Mouse (Mus musculus): ENCODE measurements around the gene Fuk.
"Not testable (repeated sequence)": the region's sequence is repeated elsewhere in the genome, so short reads cannot be mapped to it uniquely, and the experiment has no call there.

Gene Fuk

DNA sequence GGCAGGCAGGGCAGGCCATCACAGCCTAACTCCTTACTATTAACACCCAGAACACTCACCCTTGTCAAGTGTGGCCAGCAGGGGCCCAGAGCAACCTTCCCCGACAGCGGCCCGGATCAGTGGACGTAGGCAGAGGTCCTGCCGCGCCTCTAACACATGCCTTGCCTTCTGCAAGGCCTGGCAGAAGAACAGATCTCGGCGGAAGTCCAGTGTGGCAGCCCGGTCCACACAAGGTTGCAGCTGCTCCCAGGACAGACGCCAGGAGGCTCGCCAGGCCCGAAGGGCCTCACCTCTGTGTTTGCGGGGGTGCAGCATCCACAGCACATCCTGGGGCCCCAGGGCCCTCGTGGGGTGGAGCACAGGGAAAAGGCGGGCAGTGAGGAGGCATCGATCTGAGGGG, 13.4 kb downstream of the Fuk start:
- in situ Hi-C loops (cut with MboI; ENCODE audit: low pct_unique_long_range_greater_than_20kb in 1 of 2, low sequenced_read_pairs in 2 of 2, unreplicated experiment in 1 of 2), result no loop called here

DNA sequence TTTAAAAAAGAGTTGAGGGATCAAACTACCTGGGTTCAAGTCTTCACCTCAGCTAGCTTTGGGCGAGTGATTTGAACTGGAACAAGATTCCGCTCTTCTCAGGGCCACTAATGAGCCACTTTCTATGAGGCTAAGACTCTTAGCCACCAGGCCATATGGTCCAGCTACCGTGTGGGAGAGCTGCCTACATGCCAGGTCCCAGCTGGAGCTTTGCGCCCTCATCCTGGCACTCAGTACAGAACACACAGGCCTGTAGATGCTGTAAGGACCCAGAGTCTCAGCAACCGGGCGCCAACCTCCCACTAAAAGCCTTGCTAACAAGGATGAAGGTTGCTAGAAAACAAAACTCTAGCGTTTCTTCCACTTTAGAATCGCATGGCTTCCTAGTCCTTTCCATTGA, 13.8 kb downstream of the Fuk start:
- in situ Hi-C loops (cut with MboI; ENCODE audit: low pct_unique_long_range_greater_than_20kb in 1 of 2, low sequenced_read_pairs in 2 of 2, unreplicated experiment in 1 of 2), result no loop called here

DNA sequence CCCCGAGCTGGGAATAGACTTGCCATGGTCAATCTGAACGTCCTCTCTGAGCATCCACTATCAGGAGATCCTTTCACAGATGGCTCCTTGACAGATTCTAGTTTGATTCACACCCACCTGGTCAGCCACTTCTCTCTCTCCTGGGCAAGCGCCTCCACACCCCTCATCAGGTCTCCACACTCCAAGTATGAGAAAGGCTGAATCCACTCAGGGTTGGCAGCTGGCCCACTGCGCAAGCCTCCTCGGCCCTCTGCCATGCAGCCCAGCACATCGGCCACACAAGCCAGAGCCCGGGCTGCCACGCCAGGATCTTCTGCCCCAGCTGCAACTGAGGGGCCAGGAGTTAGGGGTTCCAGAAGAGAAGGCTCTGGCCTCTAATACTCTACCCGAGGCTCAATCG, 14.7 kb downstream of the Fuk start:
- in situ Hi-C loops (cut with MboI; ENCODE audit: low pct_unique_long_range_greater_than_20kb in 1 of 2, low sequenced_read_pairs in 2 of 2, unreplicated experiment in 1 of 2), result no loop called here

DNA sequence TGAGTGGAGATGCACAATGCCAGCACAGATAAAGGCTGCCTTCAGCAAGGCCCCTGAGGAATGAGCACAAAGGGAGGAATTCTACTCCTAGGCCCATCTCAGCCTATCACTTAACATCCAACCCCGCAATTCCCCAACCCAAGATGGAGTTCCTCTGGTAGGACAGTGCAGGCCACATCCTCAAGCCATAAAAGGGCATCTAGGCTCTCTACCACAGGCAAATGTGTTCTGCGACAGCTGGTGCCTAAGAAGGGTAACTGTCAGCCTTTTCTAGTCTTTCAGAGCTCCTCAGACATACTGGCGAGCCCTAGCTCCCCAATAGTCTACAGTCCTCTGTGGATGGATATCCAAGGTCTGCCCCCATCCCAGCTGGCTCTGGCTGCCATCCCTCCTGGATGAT, 15.7 kb downstream of the Fuk start:
- in situ Hi-C loops (cut with MboI; ENCODE audit: low pct_unique_long_range_greater_than_20kb in 1 of 2, low sequenced_read_pairs in 2 of 2, unreplicated experiment in 1 of 2), result no loop called here

DNA sequence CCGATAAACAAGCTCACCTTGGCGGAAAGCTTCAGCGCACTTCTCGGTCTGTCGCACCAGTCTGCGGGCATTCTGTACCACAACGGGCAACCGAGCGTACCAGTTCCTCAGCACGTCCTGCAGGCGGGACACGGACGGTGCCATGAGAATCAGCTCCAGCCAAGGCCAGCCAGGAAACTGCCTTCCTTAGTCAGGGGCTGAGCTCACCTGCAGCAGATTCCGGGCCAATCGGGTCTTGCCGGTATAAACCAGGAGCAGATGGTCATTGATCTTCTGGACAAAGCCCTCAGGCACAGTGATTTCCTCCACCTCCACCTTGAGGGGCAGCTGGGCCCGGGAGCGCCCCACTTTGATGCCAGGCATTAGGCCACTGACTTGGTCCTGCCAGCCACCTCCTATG, 18.5 kb downstream of the Fuk start:
- in situ Hi-C loops (cut with MboI; ENCODE audit: low pct_unique_long_range_greater_than_20kb in 1 of 2, low sequenced_read_pairs in 2 of 2, unreplicated experiment in 1 of 2), result no loop called here

DNA sequence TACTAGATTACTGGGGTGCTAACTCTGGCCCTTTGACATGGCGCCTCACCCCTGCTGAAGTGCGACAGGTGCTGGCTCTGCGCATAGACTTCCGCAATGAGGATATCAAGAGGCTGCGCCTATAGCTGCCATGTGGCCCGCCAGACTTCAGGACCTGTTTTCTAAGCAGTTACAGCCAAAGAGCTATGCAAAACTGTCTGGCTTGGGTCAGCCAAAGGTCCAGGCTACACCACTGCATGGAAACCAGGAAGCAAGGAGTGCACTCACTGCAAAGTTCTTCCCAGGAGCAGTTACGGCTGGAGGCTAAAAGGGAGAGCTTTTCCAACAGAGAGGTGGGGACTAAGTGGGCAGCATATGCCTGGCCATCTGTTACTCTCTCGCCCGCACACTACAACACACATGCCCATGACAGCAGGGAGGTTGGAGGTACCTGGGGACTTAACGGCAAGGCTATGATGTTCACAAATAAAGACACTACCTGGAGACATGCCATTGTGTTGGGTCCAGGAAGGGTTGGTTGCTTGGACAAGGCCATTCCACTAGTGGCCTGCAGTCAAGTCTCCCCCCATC, 20.5 kb downstream of the Fuk start:
- in situ Hi-C loops (cut with MboI; ENCODE audit: low pct_unique_long_range_greater_than_20kb in 1 of 2, low sequenced_read_pairs in 2 of 2, unreplicated experiment in 1 of 2), result no loop called here

DNA sequence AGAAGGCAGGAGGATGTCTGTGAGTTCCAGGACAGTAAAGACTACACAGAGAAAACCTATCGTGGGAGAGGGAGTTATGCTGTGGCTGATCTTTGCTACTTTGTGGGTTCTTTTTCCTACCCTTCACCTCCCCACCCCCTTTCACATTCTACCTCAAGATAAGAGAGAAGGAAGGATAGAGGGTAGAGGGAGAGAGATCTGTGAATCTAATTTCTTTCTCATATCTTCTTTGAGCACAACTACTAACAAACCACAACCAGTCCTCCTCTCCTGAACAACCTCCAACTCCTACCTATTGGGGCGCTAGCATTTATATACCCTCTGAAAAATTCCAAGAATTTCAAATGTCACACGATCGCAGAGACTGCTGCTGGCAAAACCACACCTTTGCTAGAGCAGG, 24.4 kb downstream of the Fuk start:
- in situ Hi-C loops (cut with MboI; ENCODE audit: low pct_unique_long_range_greater_than_20kb in 1 of 2, low sequenced_read_pairs in 2 of 2, unreplicated experiment in 1 of 2), result no loop called here

DNA sequence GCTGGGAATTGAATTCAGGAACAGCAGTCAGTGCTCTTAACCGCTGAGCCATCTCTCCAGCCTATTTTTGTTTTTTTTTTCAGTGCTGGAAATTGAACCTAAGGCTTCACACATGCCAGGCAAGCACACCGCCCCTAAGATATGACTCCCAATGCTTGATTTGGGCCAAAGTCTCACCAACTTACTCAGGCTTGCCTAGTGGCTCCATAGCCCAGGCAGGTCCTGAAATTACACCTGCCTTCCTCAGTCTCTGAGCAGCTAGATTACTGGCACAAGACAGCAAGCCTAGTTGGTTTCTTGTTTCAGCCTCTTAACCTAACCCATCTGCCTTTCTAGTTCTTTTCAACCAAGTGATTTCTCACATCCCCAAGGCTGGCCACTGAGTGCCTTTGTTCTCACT, 31.8 kb downstream of the Fuk start:
- in situ Hi-C loops (cut with MboI; ENCODE audit: low pct_unique_long_range_greater_than_20kb in 1 of 2, low sequenced_read_pairs in 2 of 2, unreplicated experiment in 1 of 2), result no loop called here

DNA sequence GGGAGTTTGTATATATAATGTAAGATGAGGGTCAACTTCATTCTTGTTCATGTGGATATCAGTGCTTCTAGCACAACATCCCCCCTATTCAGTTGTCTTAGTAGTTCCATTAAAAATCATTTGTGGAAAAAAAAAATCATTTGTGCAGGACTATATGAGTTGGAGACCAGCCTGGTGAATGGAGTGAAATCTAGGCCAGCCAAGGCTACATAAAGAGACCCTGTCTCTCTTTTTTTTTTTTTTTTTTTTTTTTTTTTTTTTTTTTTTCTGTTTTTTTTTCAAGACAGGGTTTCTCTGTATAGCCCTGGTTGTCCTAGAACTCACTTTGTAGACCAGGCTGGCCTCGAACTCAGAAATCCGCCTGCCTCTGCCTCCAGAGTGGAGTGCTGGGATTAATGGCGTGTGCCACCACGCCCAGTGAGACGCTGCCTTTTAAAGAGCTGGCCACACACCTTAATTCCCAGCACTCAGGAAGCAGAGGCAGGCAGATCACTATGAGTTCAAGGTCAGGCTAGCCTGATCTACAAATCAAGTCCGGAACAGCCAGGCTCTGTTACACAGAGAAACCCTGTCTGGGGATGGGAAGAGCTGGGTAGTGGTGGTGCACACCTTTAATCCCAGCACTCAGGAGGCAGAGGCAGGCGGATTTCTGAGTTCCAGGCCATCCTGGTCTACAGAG, 40.8 kb downstream of the Fuk start:
- in situ Hi-C loops (cut with MboI; ENCODE audit: low pct_unique_long_range_greater_than_20kb in 1 of 2, low sequenced_read_pairs in 2 of 2, unreplicated experiment in 1 of 2), result not testable (repeated sequence)

DNA sequence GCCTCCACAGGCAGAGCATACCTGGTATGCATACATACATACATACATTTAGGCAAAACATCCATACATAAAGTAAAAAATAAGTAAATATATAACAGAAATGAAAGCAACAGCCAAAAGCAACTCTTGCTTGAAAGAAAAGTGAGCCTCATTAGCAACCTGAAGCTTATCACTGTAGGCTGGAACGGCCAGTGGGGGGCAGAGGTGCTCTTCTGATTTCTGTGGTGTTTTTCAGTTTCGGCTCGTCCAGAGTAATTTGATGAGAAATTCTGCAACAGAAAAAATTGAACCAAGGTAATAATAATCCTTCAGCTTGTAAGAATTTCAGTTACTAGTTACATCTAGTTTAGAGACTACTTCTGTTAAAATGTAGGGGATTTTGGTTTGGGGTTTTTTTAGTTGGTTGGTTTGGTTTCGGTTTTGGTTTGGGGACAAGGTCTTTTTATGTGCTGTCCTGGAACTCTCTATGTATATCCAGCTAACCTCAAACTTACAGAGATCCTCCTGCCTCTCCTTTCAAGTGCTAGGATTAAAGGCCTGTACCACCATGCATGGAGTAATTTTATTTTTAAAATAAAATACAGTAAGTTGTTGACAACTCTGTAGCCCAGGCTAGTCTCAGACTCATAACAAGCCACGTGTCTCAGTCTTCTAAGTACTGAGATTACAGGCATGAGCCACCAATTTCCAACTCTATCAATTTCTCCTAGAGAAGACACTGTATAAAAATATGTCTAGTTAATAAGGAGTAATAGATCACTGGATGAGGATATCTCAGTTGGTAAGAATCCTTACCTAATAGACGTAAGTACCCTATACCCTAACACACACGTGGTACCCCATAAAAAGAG, 42.4 kb downstream of the Fuk start:
- in situ Hi-C loops (cut with MboI; ENCODE audit: low pct_unique_long_range_greater_than_20kb in 1 of 2, low sequenced_read_pairs in 2 of 2, unreplicated experiment in 1 of 2), result no loop called here

DNA sequence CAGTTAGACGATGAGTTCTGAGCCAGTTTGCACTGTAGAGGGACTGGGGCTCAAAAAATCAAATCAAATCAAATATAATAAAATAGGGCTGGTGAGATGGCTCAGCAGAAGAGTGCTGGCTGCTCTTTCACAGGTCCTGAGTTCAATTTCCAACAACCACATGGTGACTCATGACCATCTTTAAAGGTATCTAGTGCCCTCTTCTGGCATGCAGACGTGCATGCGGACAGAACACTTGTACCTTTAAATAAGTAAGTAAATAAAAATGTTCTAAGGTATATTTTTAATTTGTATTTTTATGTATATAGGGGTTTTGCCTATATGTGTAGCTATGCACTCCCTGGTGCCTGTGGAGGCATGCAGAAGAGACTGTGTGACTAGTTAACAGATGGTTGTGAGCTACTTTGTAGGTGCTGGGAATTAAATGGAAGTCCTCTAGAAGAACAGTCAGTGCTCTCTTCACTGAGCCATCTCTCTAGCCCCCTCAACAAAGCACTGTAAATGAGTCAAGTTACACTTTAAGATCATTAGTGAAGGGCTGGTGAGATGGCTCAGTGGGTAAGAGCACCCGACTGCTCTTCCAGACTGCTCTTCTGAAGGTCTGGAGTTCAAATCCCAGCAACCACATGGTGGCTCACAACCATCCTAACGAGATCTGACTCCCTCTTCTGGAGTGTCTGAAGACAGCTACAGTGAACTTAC, 45.4 kb downstream of the Fuk start:
- in situ Hi-C loops (cut with MboI; ENCODE audit: low pct_unique_long_range_greater_than_20kb in 1 of 2, low sequenced_read_pairs in 2 of 2, unreplicated experiment in 1 of 2), result no loop called here

DNA sequence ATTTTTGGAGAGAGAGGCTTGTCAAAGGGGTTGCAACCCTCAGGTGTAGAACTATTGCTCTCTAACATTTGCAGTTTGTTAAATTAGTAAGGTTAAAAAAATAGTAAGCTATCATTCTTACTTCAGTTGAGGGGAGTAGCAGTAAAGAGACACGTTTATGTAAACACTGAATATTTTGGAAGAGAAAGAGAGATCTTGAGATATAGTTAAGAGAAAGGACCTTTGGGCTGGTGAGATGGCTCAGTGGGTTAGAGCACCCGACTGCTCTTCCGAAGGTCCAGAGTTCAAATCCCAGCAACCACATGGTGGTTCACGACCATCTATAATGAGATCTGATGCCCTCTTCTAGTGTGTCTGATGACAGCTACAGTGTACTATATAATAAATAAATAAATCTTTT, 46.2 kb downstream of the Fuk start:
- in situ Hi-C loops (cut with MboI; ENCODE audit: low pct_unique_long_range_greater_than_20kb in 1 of 2, low sequenced_read_pairs in 2 of 2, unreplicated experiment in 1 of 2), result not testable (repeated sequence)

DNA sequence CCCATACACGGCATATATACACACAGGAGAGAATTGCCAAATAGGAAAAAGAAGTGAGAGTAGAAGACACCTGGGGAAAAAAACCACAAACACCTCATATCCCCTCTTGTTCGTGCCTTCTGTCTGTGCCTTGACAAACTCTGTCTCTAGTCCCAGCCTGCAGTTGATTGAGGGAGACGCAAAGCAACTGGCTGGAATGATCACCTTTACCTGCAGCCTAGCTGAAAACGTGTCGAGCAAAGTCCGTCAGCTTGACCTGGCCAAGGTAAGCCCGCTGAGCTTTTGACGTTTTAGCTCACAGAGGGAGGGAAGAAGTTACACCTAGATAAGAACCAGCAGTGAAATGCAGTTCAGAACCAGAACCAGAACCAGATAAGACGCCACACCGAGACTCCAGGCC, 51.1 kb downstream of the Fuk start:
- in situ Hi-C loops (cut with MboI; ENCODE audit: low pct_unique_long_range_greater_than_20kb in 1 of 2, low sequenced_read_pairs in 2 of 2, unreplicated experiment in 1 of 2), result no loop called here

DNA sequence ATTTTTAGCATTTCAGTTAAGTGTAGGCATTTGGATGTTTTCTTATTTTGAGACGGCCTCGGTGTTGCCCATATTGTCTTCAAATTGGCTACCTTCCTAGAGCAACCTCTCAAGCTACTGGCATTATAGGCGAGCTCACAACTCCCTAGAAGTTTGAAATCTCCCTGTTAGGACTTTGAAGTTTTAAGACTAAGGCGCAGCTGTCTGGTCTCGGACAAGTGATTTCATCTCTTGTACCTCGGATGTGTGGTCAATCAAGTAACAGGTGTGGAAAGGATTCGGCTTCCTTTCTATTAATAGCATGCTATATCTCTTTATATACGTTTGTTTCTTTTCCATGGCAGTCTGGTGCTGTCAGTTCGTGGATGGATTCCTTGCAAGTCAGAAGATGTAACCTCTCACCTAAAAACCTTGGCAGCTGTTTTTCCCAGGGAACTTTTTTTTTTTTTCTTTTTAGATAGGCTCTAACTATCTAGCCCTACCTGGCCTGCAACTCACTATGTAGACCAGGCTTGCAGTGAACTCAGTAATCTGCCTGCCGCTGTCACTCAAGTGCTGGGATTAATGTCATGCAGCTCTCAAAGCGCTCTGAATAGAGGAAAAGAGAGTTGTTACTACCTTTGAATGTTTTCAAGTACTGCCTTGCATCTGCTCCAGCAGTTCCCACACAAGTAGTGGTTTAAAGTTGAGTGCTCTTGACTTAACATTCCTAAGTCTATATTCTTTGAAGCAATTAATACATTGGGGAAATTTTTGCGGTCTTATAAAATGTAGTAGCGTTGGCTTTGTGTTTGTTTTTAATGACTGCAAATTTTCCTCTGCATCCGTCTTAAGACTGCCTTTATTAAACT, 54.4 kb downstream of the Fuk start:
- in situ Hi-C loops (cut with MboI; ENCODE audit: low pct_unique_long_range_greater_than_20kb in 1 of 2, low sequenced_read_pairs in 2 of 2, unreplicated experiment in 1 of 2), result loop anchor here (10.0 to 25.0 kb wide), 2 partner anchors 439 to 447 kb away; no protein-coding TSS in a partner anchor

DNA sequence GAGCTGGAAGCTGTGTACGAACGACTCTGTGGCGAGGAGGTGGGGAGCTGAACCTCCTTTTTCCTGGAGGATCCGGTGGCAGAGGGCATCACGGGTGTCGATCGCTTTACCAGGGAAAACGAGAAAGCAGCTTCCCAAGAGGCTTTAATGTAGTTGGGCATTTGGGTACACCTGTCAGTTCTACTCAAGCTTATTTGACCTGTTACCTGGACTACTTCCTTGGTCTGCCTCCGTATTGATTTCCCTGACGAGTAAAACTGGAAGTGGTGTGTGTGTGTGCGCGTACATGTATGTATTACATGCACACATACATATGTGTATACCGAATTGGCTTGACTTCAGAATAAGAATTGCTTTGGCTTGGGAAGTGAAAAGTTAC, 55.1 kb downstream of the Fuk start:
- in situ Hi-C loops (cut with MboI; ENCODE audit: low pct_unique_long_range_greater_than_20kb in 1 of 2, low sequenced_read_pairs in 2 of 2, unreplicated experiment in 1 of 2), result loop anchor here (10.0 to 25.0 kb wide), 2 partner anchors 440 to 448 kb away; no protein-coding TSS in a partner anchor

DNA sequence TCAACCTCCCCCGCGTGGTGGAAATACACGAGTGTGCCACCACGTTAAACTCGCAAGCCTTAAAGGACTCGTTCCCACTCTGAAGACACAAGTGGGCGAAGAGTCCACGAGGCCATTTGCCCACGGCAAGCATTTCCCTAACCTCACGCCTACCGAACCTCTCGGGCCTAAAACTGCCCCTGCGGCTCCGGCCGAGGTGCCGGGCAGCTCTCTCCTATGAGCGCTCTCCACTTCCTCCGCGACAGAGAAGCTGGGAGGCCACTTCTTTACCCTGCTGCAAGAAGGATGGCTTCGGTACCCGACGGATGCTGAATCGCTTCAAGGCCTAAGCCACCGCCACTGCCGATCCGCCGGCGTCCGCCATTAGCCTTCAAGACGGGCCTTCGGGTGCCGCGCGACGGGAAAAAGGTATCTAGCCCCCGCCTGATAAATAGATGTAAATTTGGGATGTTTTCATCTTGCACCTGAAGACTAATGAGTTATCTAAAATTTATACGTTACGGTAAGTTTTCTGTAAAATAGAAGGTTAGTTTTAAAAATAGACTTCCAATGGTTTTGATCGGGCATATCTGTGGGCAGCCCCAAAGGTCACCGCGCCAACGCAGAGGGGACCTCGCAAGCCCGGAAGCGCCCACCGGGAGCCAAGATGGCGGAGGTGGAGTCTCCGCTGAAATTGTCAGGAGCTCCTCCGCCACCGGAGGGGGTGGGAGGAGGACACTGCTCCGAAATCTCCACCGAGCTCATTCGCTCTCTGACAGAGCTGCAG, 55.7 kb downstream of the Fuk start, which contains the start of the genes Cog4 and Sf3b3:
Gene Cog4, plus strand, starts transcription at position 196 of the 766 bp plus-strand sequence.
Gene Sf3b3, minus strand, starts transcription at position 383 of the 766 bp plus-strand sequence.
- in situ Hi-C loops (cut with MboI; ENCODE audit: low pct_unique_long_range_greater_than_20kb in 1 of 2, low sequenced_read_pairs in 2 of 2, unreplicated experiment in 1 of 2), result loop anchor here (10.0 to 25.0 kb wide), 2 partner anchors 441 to 448 kb away; no protein-coding TSS in a partner anchor

DNA sequence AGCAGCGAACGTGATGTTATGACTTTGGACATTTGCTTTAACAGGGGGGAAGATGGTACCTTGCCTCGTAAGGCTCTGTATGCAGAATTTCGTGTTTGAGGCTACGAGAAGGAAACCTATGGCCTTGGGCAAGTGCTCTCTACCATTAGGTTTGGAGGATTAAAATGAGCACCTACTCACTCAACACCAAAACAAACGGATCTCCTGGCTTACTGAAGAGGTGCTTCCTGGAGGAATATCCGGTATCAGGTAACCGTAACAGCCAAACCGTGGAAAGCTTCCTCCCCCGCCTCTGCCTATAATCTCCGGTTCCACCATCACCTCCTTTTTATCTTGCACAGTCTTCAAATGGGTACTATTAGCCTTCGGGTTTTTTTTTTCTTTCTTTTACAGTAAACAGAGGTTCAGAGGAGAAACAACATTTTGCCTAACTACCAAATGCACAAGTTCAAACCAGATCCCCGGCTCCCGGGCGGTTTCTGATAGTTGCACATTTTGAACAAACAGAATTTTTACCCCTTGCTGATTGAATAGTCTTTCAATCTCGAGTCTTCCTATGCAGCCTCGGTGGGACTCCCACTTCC, 56.4 kb downstream of the Fuk start:
- in situ Hi-C loops (cut with MboI; ENCODE audit: low pct_unique_long_range_greater_than_20kb in 1 of 2, low sequenced_read_pairs in 2 of 2, unreplicated experiment in 1 of 2), result loop anchor here (10.0 to 25.0 kb wide), 2 partner anchors 441 to 449 kb away; no protein-coding TSS in a partner anchor

Data from mouse embryonic stem cell (cell line).